Mouse (Mus musculus) embryonic facial prominence, embryonic 15.5 days (tissue): ENCODE data around the gene Vwf. TPM values are rescaled to one million over a fixed set of nuclear protein-coding genes. Genes with fewer than 3 reads are reported as not detected.

Experiments
- ATAC-seq: fragments of 200-750 bp; cut with Nextera tagmentation; 2 replicates; pipeline ENCODE4 v1.8.0; 2017; ENCODE audit warnings: low read depth, moderate TSS enrichment; ENCODE audit not compliant: insufficient number of reproducible peaks, low FRiP score, low TSS enrichment
- H3K27ac ChIP-seq: fragments of 300-500 bp; sonication (generic); replicated peaks from 2 replicates; pipeline ENCODE4 v1.5.1; 2015; ENCODE audit warnings: mild to moderate bottlenecking, inconsistent platforms
- H3K27me3 ChIP-seq: fragments of 300-500 bp; sonication (generic); 2 replicates; pipeline ENCODE4 v1.6.1; 2015; ENCODE audit warnings: inconsistent platforms
- H3K36me3 ChIP-seq: fragments of 300-500 bp; sonication (generic); 2 replicates; pipeline ENCODE4 v1.6.1; 2015; ENCODE audit warnings: mild to moderate bottlenecking, inconsistent platforms
- H3K4me1 ChIP-seq: fragments of 300-500 bp; sonication (generic); 2 replicates; pipeline ENCODE4 v1.6.1; 2015; ENCODE audit warnings: inconsistent platforms
- H3K4me2 ChIP-seq: fragments of 300-500 bp; sonication (generic); replicated peaks from 2 replicates; pipeline ENCODE4 v1.6.1; 2015; ENCODE audit warnings: mild to moderate bottlenecking, inconsistent platforms
- H3K4me3 ChIP-seq: fragments of 300-500 bp; sonication (generic); replicated peaks from 2 replicates; pipeline ENCODE4 v1.5.1; 2015; ENCODE audit warnings: mild to moderate bottlenecking, inconsistent platforms
- H3K9ac ChIP-seq: fragments of 300-500 bp; sonication (generic); 2 replicates; pipeline ENCODE4 v1.6.1; 2015; ENCODE audit warnings: inconsistent platforms
- H3K9me3 ChIP-seq: fragments of 300-500 bp; sonication (generic); replicated peaks from 2 replicates; pipeline ENCODE4 v1.6.1; 2016; ENCODE audit warnings: inconsistent platforms
- WGBS: fragments of 180-500 bp; shearing (Covaris S2); methylation state at CpG from one replicate; pipeline ENCODE4 v1.1.7; 2015; 5-methylcytosine and 5-hydroxymethylcytosine counted together
- polyA plus RNA-seq: library from polyadenylated mRNA; unstranded; fragments of >200 nt; fragmentation: Nextera tagmentation; extraction: Ambion mirVana; gene quantifications from 2 replicates; pipeline ENCODE4 v1.2.1, GENCODE M21; 2015

Vwf gene
- polyA plus RNA-seq, 1 experiment from 2014 or later = 9.4 TPM

- 0 out of 2 replicates have a peak, but pooled peaks cover 3% of the 10 kb centered on the region for H3K4me1 ChIP-seq
- no peak overlapping the region for H3K4me3 ChIP-seq
- no peaks in the 10 kb centered on the region for H3K9me3 ChIP-seq
- no peaks in the 10 kb centered on the region for H3K27me3 ChIP-seq
- no peaks in the 10 kb centered on the region for H3K36me3 ChIP-seq
- ATAC-seq = no peak
- no peak overlapping the region for H3K9ac ChIP-seq
- 87% methylated on average over 6 of the region's 6 CpGs for WGBS
- H3K4me2 ChIP-seq = no peak overlapping the region
- H3K27ac ChIP-seq = no peak overlapping the region
Observed at GRCm38 (mm10) chr6:125541296-125541695, 5.3 kb upstream of the Vwf start.

DNA sequence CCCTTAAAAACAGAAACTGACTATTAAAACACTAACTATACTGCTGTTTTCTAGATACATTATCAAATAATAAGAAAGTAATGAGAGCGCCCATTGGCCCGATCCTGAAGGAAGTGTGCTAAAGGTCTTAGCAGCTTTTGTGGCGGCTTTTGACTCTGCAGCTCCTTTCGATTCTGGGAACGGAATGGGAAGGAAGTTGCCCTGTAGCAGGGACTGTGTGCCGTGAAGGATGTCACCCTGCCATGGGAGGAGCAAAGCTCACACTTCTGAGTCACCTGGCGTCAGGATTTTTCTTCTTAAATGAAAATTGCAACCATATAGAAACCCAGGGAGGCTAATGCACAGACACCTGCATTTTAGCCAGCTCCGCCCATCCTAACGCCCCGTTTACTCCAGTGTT, 1.8 kb downstream of the Vwf start:
- H3K36me3 ChIP-seq = no peaks in the 10 kb centered on the region
- no peak overlapping the region for H3K4me3 ChIP-seq
- no peak for ATAC-seq
- WGBS = 74% methylated on average over 10 of the region's 10 CpGs
- no peaks in the 10 kb centered on the region for H3K27me3 ChIP-seq
- H3K27ac ChIP-seq = no peak overlapping the region
- no peaks in the 10 kb centered on the region for H3K9me3 ChIP-seq
- no peak overlapping the region for H3K4me2 ChIP-seq
- H3K9ac ChIP-seq = no peak overlapping the region
- H3K4me1 ChIP-seq = no peaks in the 10 kb centered on the region

DNA sequence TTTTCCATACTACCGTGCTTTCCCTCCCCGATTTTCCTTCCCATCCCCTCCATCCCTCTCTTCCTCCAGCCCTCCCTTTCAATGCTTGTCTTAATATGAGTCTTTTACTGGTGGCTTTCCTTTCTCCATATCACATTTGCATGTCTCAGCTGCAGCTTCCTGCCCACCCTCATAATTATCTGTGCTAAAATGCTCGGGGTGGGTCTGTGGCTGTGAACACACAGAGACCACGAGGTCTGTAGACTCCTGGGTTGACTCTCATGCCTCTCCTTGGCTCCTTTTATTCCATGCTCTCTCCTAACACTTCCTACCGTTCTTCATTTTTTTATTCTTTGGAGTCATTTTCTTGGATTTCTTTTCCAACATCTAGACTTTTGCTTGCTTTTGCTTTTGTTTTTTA, 3.6 kb downstream of the Vwf start:
- Histone ChIP-seq H3K36me3 (no peaks in the 10 kb centered on the region), H3K27ac (no peak overlapping the region), H3K9me3 (no peaks in the 10 kb centered on the region), H3K27me3 (no peaks in the 10 kb centered on the region), H3K4me1 (no peaks in the 10 kb centered on the region), H3K4me3 (no peak overlapping the region), H3K9ac (no peak overlapping the region), H3K4me2 (no peak overlapping the region)
- no peak for ATAC-seq
- WGBS = 67% methylated on average over 5 of the region's 5 CpGs

DNA sequence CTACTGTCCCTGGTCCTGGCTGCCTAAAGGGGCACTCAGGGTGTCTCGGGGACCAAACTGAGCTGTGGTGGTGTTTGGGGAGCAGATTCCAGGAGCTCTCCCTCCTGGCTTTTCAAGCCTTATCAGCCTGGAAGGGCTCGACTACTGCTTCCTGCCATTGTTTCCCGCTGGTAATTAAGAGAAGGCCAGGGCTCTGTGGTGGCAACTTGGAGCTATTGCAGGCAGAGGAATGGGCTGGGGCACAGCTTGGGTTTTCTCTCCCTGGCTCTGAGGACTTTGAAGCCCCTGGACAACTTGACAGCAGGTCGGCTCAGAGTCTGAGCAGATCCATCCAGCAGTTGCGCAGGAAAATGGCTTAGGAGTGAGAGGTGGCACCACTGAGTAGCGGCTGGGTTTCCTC, 6.2 kb downstream of the Vwf start:
- H3K9me3 ChIP-seq = no peaks in the 10 kb centered on the region
- 70% methylated on average over 6 of the region's 6 CpGs for WGBS
- H3K27me3 ChIP-seq = no peaks in the 10 kb centered on the region
- H3K4me3 ChIP-seq = no peak overlapping the region
- no peaks in the 10 kb centered on the region for H3K4me1 ChIP-seq
- H3K9ac ChIP-seq = no peak overlapping the region
- no peak for ATAC-seq
- H3K27ac ChIP-seq = no peak overlapping the region
- no peak overlapping the region for H3K4me2 ChIP-seq
- no peaks in the 10 kb centered on the region for H3K36me3 ChIP-seq

- Histone ChIP-seq H3K27ac (no peak overlapping the region), H3K4me3 (no peak overlapping the region), H3K4me2 (no peak overlapping the region), H3K9ac (no peak overlapping the region), H3K36me3 (no peaks in the 10 kb centered on the region), H3K9me3 (no peaks in the 10 kb centered on the region), H3K27me3 (no peaks in the 10 kb centered on the region), H3K4me1 (no peaks in the 10 kb centered on the region)
- no peak for ATAC-seq
- 82% methylated on average over 4 of the region's 4 CpGs for WGBS
Observed at GRCm38 (mm10) chr6:125553551-125553950, 7.0 kb downstream of the Vwf start.

GRCm38 (mm10) chr6:125558831-125559230, 12.3 kb downstream of the Vwf start:
- Histone ChIP-seq H3K36me3 (no peaks in the 10 kb centered on the region), H3K27ac (no peak overlapping the region), H3K4me2 (no peak overlapping the region), H3K9me3 (no peaks in the 10 kb centered on the region), H3K4me3 (no peak overlapping the region), H3K4me1 (no peaks in the 10 kb centered on the region), H3K27me3 (no peaks in the 10 kb centered on the region), H3K9ac (no peak overlapping the region)
- no peak for ATAC-seq
- WGBS = 71% methylated on average over 8 of the region's 8 CpGs

DNA sequence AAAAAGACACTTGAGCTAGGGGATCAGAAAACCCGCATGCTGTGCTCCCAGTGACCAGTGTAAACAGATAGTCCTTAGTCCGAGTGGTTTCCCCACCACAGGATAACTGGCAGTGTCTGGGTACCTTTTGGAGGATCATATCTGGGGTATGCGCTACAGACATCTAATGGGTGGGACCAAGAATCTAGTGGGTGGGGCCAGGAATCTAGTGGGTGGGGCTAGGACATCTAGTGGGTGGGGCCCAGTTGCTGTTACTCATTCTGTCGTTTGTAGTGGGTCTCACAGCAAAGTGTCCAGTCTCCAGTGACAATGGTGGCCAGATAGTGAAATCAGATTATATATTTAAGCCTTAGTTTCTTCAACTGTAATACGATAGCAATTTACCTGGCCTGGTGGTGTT, 14.5 kb downstream of the Vwf start:
- 68% methylated on average over 5 of the region's 5 CpGs for WGBS
- no peaks in the 10 kb centered on the region for H3K27me3 ChIP-seq
- no peak for ATAC-seq

GRCm38 (mm10) chr6:125561521-125561920, 14.9 kb downstream of the Vwf start:
- H3K4me1 ChIP-seq = no peaks in the 10 kb centered on the region
- H3K9ac ChIP-seq = no peak overlapping the region
- no peaks in the 10 kb centered on the region for H3K9me3 ChIP-seq
- H3K27ac ChIP-seq = no peak overlapping the region
- H3K4me2 ChIP-seq = no peak overlapping the region
- H3K4me3 ChIP-seq = no peak overlapping the region
- 92% methylated on average over 2 of the region's 2 CpGs for WGBS
- ATAC-seq = no peak
- no peaks in the 10 kb centered on the region for H3K36me3 ChIP-seq
- H3K27me3 ChIP-seq = no peaks in the 10 kb centered on the region

More for the DNA sequence above, 14.5 kb downstream of the Vwf start:
- Histone ChIP-seq H3K9ac (no peak overlapping the region), H3K27ac (no peak overlapping the region), H3K4me2 (no peak overlapping the region), H3K36me3 (no peaks in the 10 kb centered on the region), H3K9me3 (no peaks in the 10 kb centered on the region), H3K4me3 (no peak overlapping the region), H3K4me1 (no peaks in the 10 kb centered on the region)

- Histone ChIP-seq H3K9me3 (no peaks in the 10 kb centered on the region), H3K4me2 (no peak overlapping the region), H3K9ac (no peak overlapping the region), H3K4me3 (no peak overlapping the region), H3K27ac (no peak overlapping the region), H3K27me3 (no peaks in the 10 kb centered on the region), H3K4me1 (no peaks in the 10 kb centered on the region), H3K36me3 (no peaks in the 10 kb centered on the region)
- 68% methylated on average over 7 of the region's 7 CpGs for WGBS
- ATAC-seq = no peak
Observed at GRCm38 (mm10) chr6:125564812-125565281, 18.3 kb downstream of the Vwf start.

- 86% methylated on average over 6 of the region's 6 CpGs for WGBS
- Histone ChIP-seq H3K4me1 (no peaks in the 10 kb centered on the region), H3K27me3 (no peaks in the 10 kb centered on the region), H3K4me3 (no peak overlapping the region), H3K36me3 (no peaks in the 10 kb centered on the region), H3K9ac (no peak overlapping the region), H3K4me2 (no peak overlapping the region), H3K27ac (no peak overlapping the region), H3K9me3 (no peaks in the 10 kb centered on the region)
- ATAC-seq = no peak
Observed at GRCm38 (mm10) chr6:125565326-125565725, 18.8 kb downstream of the Vwf start.

GRCm38 (mm10) chr6:125566656-125567055, 20.1 kb downstream of the Vwf start:
- H3K9me3 ChIP-seq = no peaks in the 10 kb centered on the region
- no peak overlapping the region for H3K27ac ChIP-seq
- no peak overlapping the region for H3K4me3 ChIP-seq
- 88% methylated on average over 3 of the region's 3 CpGs for WGBS
- ATAC-seq = no peak
- no peak overlapping the region for H3K4me2 ChIP-seq
- H3K4me1 ChIP-seq = no peaks in the 10 kb centered on the region
- H3K27me3 ChIP-seq = no peaks in the 10 kb centered on the region
- H3K9ac ChIP-seq = no peak overlapping the region
- H3K36me3 ChIP-seq = no peaks in the 10 kb centered on the region

DNA sequence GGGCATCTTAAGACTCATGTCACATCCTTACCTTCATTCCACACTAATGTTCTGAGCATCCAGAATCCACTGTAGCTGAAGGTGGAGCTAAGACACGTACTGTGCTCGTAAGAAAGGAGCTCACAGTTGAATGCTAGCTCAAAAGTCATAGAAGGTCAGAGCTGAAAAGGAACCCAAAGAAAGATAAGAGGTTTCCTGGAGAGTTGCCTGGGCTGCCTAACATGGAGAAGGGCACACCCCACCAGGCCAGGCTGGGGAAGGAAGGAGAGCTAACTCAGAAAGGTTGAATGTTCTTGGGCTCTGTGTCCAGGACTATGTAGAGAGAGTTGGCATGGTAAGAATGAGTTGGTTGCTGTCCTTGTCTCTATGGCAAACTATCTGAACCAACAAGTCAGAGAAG, 21.8 kb downstream of the Vwf start:
- Histone ChIP-seq H3K9ac (no peak overlapping the region), H3K9me3 (no peaks in the 10 kb centered on the region), H3K4me2 (no peak overlapping the region), H3K27ac (no peak overlapping the region), H3K4me1 (peaks cover 11% of the 10 kb centered on the region), H3K4me3 (no peak overlapping the region), H3K27me3 (no peaks in the 10 kb centered on the region), H3K36me3 (no peaks in the 10 kb centered on the region)
- 82% methylated on average over 2 of the region's 2 CpGs for whole genome bisulfite sequencing
- no peak for ATAC-seq
